Mouse (Mus musculus) neural tube, embryonic 11.5 days (tissue): ENCODE measurements around the gene Pkig. TPM values are rescaled to one million over a fixed set of nuclear protein-coding genes. Genes with fewer than 3 reads are reported as not detected.
"Not testable (repeated sequence)": the region's sequence is repeated elsewhere in the genome, so short reads cannot be mapped to it uniquely, and the experiment has no call there.

Source experiments
- ATAC-seq: fragments of 200-750 bp; cut with Nextera tagmentation; 2 replicates; pipeline ENCODE4 v1.8.0; 2017; ENCODE audit warnings: moderate number of reproducible peaks, mild to moderate bottlenecking, moderate TSS enrichment, moderate library complexity; ENCODE audit not compliant: insufficient read depth, low FRiP score, low TSS enrichment
- DNase-seq: peaks from one replicate; pipeline ENCODE4 v3.0.0-alpha.2; 2015; ENCODE audit warnings: low spot score
- H3K27ac ChIP-seq: fragments of 300-500 bp; sonication (generic); 2 replicates; pipeline ENCODE4 v1.5.1; 2014; ENCODE audit warnings: low read depth, mild to moderate bottlenecking, low read length
- H3K27me3 ChIP-seq: fragments of 300-500 bp; sonication (generic); 2 replicates; pipeline ENCODE4 v1.6.1; 2014; ENCODE audit warnings: mild to moderate bottlenecking, low read length, mixed read lengths; ENCODE audit not compliant: control insufficient read depth, insufficient read depth
- H3K36me3 ChIP-seq: fragments of 300-500 bp; sonication (generic); 2 replicates; pipeline ENCODE4 v1.6.1; 2014; ENCODE audit warnings: mild to moderate bottlenecking, low read length, moderate library complexity, mixed read lengths; ENCODE audit not compliant: control insufficient read depth, insufficient read depth
- H3K4me1 ChIP-seq: fragments of 300-500 bp; sonication (generic); 2 replicates; pipeline ENCODE4 v1.6.1; 2014; ENCODE audit warnings: low read length, mixed read lengths; ENCODE audit not compliant: control insufficient read depth, insufficient read depth
- H3K4me2 ChIP-seq: fragments of 300-500 bp; sonication (generic); 2 replicates; pipeline ENCODE4 v1.6.1; 2014; ENCODE audit warnings: low read depth, mild to moderate bottlenecking, moderate library complexity
- H3K4me3 ChIP-seq: fragments of 300-500 bp; sonication (generic); 2 replicates; pipeline ENCODE4 v1.5.1; 2014; ENCODE audit warnings: low read depth, low read length
- H3K9ac ChIP-seq: fragments of 300-500 bp; sonication (generic); 2 replicates; pipeline ENCODE4 v1.6.1; 2014; ENCODE audit warnings: mild to moderate bottlenecking, low read length
- H3K9me3 ChIP-seq: fragments of 300-500 bp; sonication (generic); 2 replicates; pipeline ENCODE4 v1.6.1; 2016; ENCODE audit warnings: low read length; ENCODE audit not compliant: control insufficient read depth
- WGBS: fragments of 180-500 bp; shearing (Covaris S2); extraction: QIAGEN DNeasy Blood & Tissue Kit; methylation state at CpG from one replicate; pipeline ENCODE4 v1.1.7; 2014; 5-methylcytosine and 5-hydroxymethylcytosine counted together
- polyA plus RNA-seq: library from polyadenylated mRNA; unstranded; fragments of >200 nt; fragmentation: Nextera tagmentation; extraction: Ambion mirVana; gene quantifications from 2 replicates; pipeline ENCODE4 v1.2.1, GENCODE M21; 2014

The Pkig gene
- polyA plus RNA-seq, 1 experiment from 2014 or later: 130 TPM

- Histone ChIP-seq H3K4me2 (no peak overlapping the region), H3K9me3 (no peaks in the 10 kb centered on the region), H3K4me3 (no peak overlapping the region), H3K27me3 (no peaks in the 10 kb centered on the region), H3K9ac (no peak overlapping the region), H3K27ac (no peak overlapping the region), H3K4me1 (no peaks in the 10 kb centered on the region), H3K36me3 (peaks cover 7% of the 10 kb centered on the region)
- no peak for ATAC-seq
- no peak for DNase-seq
- WGBS: 73% methylated on average over 3 of the region's 3 CpGs
These were observed 40.8 kb upstream of the Pkig start for GRCm38 (mm10) chr2:163617232-163617863.

GRCm38 (mm10) chr2:163617874-163618273, 40.3 kb upstream of the Pkig start:
- 89% methylated on average over 4 of the region's 4 CpGs for WGBS
- Histone ChIP-seq H3K36me3 (peaks cover 7% of the 10 kb centered on the region), H3K4me2 (no peak overlapping the region), H3K4me3 (no peak overlapping the region), H3K9ac (no peak overlapping the region), H3K9me3 (no peaks in the 10 kb centered on the region), H3K27me3 (no peaks in the 10 kb centered on the region), H3K27ac (no peak overlapping the region), H3K4me1 (no peaks in the 10 kb centered on the region)
- ATAC-seq: no peak
- no peak for DNase-seq

GRCm38 (mm10) chr2:163620451-163620850, 37.7 kb upstream of the Pkig start:
- H3K4me2 ChIP-seq: no peak overlapping the region
- H3K27ac ChIP-seq: no peak overlapping the region
- DNase-seq (no peak), ATAC-seq (no peak)
- no peaks in the 10 kb centered on the region for H3K4me1 ChIP-seq
- peaks cover 6% of the 10 kb centered on the region for H3K36me3 ChIP-seq
- no peak overlapping the region for H3K4me3 ChIP-seq
- H3K27me3 ChIP-seq: no peaks in the 10 kb centered on the region
- no peak overlapping the region for H3K9ac ChIP-seq
- WGBS: 92% methylated on average over 8 of the region's 8 CpGs
- H3K9me3 ChIP-seq: no peaks in the 10 kb centered on the region

- H3K27me3 ChIP-seq, H3K4me1 ChIP-seq, H3K36me3 ChIP-seq, H3K9ac ChIP-seq, H3K9me3 ChIP-seq, H3K27ac ChIP-seq, DNase-seq, ATAC-seq, H3K4me3 ChIP-seq, H3K4me2 ChIP-seq: not testable (repeated sequence)
- WGBS: 91% methylated on average over 3 of the region's 3 CpGs
These were observed 36.8 kb upstream of the Pkig start for GRCm38 (mm10) chr2:163621401-163621800.

GRCm38 (mm10) chr2:163631223-163631622, 27.0 kb upstream of the Pkig start:
- H3K4me2 ChIP-seq: no peak overlapping the region
- no peaks in the 10 kb centered on the region for H3K9me3 ChIP-seq
- DNase-seq (no peak), ATAC-seq (no peak)
- no peak overlapping the region for H3K27ac ChIP-seq
- no peaks in the 10 kb centered on the region for H3K27me3 ChIP-seq
- no peak overlapping the region for H3K4me3 ChIP-seq
- WGBS: 94% methylated on average over 4 of the region's 4 CpGs
- H3K36me3 ChIP-seq: peaks cover 17% of the 10 kb centered on the region
- H3K4me1 ChIP-seq: no peaks in the 10 kb centered on the region
- no peak overlapping the region for H3K9ac ChIP-seq

GRCm38 (mm10) chr2:163631715-163632114, 26.5 kb upstream of the Pkig start:
- Histone ChIP-seq H3K27ac (no peak overlapping the region), H3K4me1 (no peaks in the 10 kb centered on the region), H3K36me3 (peaks cover 17% of the 10 kb centered on the region), H3K4me3 (no peak overlapping the region), H3K9me3 (no peaks in the 10 kb centered on the region), H3K9ac (no peak overlapping the region), H3K27me3 (no peaks in the 10 kb centered on the region), H3K4me2 (no peak overlapping the region)
- ATAC-seq (no peak), DNase-seq (no peak)
- WGBS: 94% methylated on average over 2 of the region's 2 CpGs

GRCm38 (mm10) chr2:163634211-163634610, 24.0 kb upstream of the Pkig start:
- no peak for DNase-seq
- H3K4me2 ChIP-seq: no peak overlapping the region
- peaks cover 9% of the 10 kb centered on the region for H3K36me3 ChIP-seq
- no peak overlapping the region for H3K9ac ChIP-seq
- H3K4me1 ChIP-seq: no peaks in the 10 kb centered on the region
- no peak overlapping the region for H3K27ac ChIP-seq
- no peaks in the 10 kb centered on the region for H3K27me3 ChIP-seq
- H3K9me3 ChIP-seq: no peaks in the 10 kb centered on the region
- no peak overlapping the region for H3K4me3 ChIP-seq
- ATAC-seq: no peak
- 91% methylated on average over 2 of the region's 2 CpGs for WGBS

DNA sequence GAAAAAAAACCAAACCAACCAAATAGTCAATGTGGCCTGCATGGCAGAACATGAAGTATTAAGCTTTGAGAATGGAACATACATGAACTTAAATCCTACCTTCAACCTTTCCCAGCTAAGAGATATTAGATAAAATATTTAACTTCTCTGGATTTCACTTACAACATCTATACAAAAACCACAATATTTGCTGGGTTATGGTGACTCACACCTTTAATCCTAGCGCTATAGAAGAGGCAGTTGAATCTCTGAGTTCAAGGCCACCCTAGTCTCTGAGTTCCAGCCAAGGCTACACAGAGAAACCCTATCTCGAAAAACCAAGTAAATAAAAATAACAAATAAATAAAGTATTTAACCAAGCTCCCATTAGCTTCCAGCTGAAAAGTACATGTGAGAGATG, 22.1 kb upstream of the Pkig start:
- no peak for DNase-seq
- Histone ChIP-seq H3K4me2 (no peak overlapping the region), H3K36me3 (no peaks in the 10 kb centered on the region)

DNA sequence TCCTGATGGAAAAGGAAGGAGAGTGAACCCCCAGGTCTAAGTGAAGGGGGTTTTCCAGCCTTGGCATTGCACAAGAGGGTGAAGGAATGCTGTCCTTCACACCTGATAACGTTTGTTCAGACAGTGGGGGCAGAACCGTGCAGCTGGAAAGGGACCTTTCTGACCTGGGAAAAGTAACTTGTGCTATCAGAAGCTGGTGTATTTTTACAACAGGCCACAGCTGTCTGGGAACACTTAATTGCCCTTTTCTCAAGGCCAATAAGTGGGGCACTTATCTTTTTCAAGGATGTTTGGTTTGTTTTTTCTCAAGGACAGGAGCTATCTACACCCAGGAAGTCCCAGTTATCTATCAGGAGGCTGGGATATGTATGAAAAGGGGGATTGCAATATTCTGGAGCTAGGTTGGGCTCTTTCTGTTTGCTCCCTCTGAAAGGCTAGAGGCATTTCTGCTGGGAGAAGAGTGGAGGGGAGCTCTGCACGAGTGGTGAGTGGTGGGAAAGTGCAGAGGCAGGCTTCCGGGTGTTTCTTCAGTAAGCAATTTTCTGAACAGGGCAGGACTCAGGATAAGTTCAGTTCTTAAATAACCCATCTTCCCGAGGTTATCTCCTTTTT, 20.4 kb upstream of the Pkig start:
- Histone ChIP-seq H3K36me3 (no peaks in the 10 kb centered on the region), H3K4me3 (no peak overlapping the region), H3K4me2 (no peak overlapping the region), H3K4me1 (no peaks in the 10 kb centered on the region), H3K9me3 (no peaks in the 10 kb centered on the region), H3K27me3 (no peaks in the 10 kb centered on the region), H3K27ac (no peak overlapping the region), H3K9ac (no peak overlapping the region)
- ATAC-seq: no peak
- WGBS: 57% methylated on average over 5 of the region's 5 CpGs
- no peak for DNase-seq

More for the DNA sequence above, 22.1 kb upstream of the Pkig start:
- H3K9ac ChIP-seq: no peak overlapping the region
- H3K27ac ChIP-seq: no peak overlapping the region
- no peaks in the 10 kb centered on the region for H3K27me3 ChIP-seq
- ATAC-seq: no peak
- no peak overlapping the region for H3K4me3 ChIP-seq
- no peaks in the 10 kb centered on the region for H3K9me3 ChIP-seq
- WGBS: 93% methylated on average over 2 of the region's 2 CpGs
- no peaks in the 10 kb centered on the region for H3K4me1 ChIP-seq
